Comparison of ENCODE assay signal across 11 mouse cellular contexts in genomic region chr15:40435156-40435555, GRCm38 (mm10).
DNase-seq lines count a peak whose midpoint lies in the region; ATAC-seq lines count a peak whose summit lies in the region.
"Had no signal": no experiment of that assay in that cellular context is flagged by ENCODE, and none has a peak within 500 bp of the region (broad histone marks: within the 10 kb centered on the region; RNA-seq: fewer than 3 reads in every experiment).

No protein-coding gene starts in this region.

- peak; percentile 83 for ATAC-seq in cerebellum, adult (ENCODE audit: insufficient number of reproducible peaks, low FRiP score, low TSS enrichment)
- ATAC-seq: forebrain, embryonic 15.5 days; intestine, embryonic 16.5 days had no signal

- no peak for DNase-seq in cerebellum, postnatal 4 days (ENCODE audit: low spot score in 2 of 2)
- DNase-seq in cerebellum, adult 11-12 months, result peak; percentile 36
- peak; percentile 64 for DNase-seq in cerebellum, adult 9-10 months
- no peak for DNase-seq in gastrocnemius, postnatal 25 days
- DNase-seq in gastrocnemius, postnatal 10 days, result no peak
- no peak for DNase-seq in layer of hippocampus, adult 8-10 months (ENCODE audit: low spot score in 2 of 2)
- DNase-seq: adrenal gland, postnatal 10 days; kidney, adult 2 months had no signal

Comparison
In these comparisons a context has a peak if more than half of its experiments do, and no peak if none do; other contexts are left out.
1. DNase-seq: peak in cerebellum, adult 11-12 months (single experiment) and cerebellum, adult 9-10 months (single experiment); none in cerebellum, postnatal 4 days (0 of 2), gastrocnemius, postnatal 25 days (single experiment), gastrocnemius, postnatal 10 days (single experiment) and layer of hippocampus, adult 8-10 months (0 of 2).